27 mouse cellular contexts compared by ENCODE assay signal in genomic region chr10:20983040-20983439, GRCm38 (mm10). TPM values are rescaled to one million over a fixed set of nuclear protein-coding genes. Genes with fewer than 3 reads are reported as not detected.
A peak's percentile ranks its signal among the peaks of the same experiment; 100 is the strongest.
DNase-seq lines count a peak whose midpoint lies in the region; ATAC-seq and TF ChIP-seq lines count a peak whose summit lies in the region.
"Had no signal": no experiment of that assay in that cellular context is flagged by ENCODE, and none has a peak within 500 bp of the region (broad histone marks: within the 10 kb centered on the region; RNA-seq: fewer than 3 reads in every experiment).

No protein-coding gene starts in this region.

- TF ChIP-seq CTCF in forebrain, postnatal 0 days (IDR thresholded peaks at IDR 0.05; ENCODE audit: low read depth), result peak; percentile 54
- peak; percentile 64 for TF ChIP-seq CTCF in layer of hippocampus, adult 2 months (conservative IDR thresholded peaks at IDR 0.05)
- TF ChIP-seq CTCF in midbrain, postnatal 0 days (IDR thresholded peaks at IDR 0.05), result peak; percentile 62

- no peak overlapping the region for H3K4me3 ChIP-seq in forebrain, postnatal 0 days (ENCODE audit: low read depth, low read length)
- H3K4me3 ChIP-seq in forebrain, embryonic 12.5 days (replicated peaks), result no peak overlapping the region
- H3K4me3 ChIP-seq in layer of hippocampus, adult 2 months, result no peak overlapping the region
- no peak overlapping the region for H3K4me3 ChIP-seq in midbrain, postnatal 0 days (ENCODE audit: low read depth, low read length)
- H3K4me3 ChIP-seq in midbrain, embryonic 14.5 days (replicated peaks; ENCODE audit: low read depth, low read length), result no peak overlapping the region
- H3K4me3 ChIP-seq: embryonic facial prominence, embryonic 13.5 days; erythroblast, embryonic 14.5 days; forebrain, embryonic 13.5 days; heart, embryonic 13.5 days; limb, embryonic 13.5 days; liver, embryonic 15.5 days; megakaryocyte, embryonic 14.5 days; midbrain, embryonic 13.5 days; neural tube, embryonic 13.5 days had no signal

- WGBS in forebrain, postnatal 0 days, result 90% methylated on average over 6 of the region's 6 CpGs
- WGBS in forebrain, embryonic 12.5 days, result 90% methylated on average over 6 of the region's 6 CpGs
- WGBS in midbrain, postnatal 0 days, result 92% methylated on average over 6 of the region's 6 CpGs
- WGBS in midbrain, embryonic 14.5 days, result 95% methylated on average over 6 of the region's 6 CpGs

- no peaks in the 10 kb centered on the region for H3K4me1 ChIP-seq in forebrain, postnatal 0 days (ENCODE audit: insufficient read depth)
- H3K4me1 ChIP-seq in forebrain, embryonic 12.5 days, result no peaks in the 10 kb centered on the region
- no peaks in the 10 kb centered on the region for H3K4me1 ChIP-seq in midbrain, postnatal 0 days (ENCODE audit: insufficient read depth, low read length)
- H3K4me1 ChIP-seq in midbrain, embryonic 14.5 days (ENCODE audit: control insufficient read depth, insufficient read depth, low read length), result no peaks in the 10 kb centered on the region
- H3K4me1 ChIP-seq: embryonic facial prominence, embryonic 13.5 days; forebrain, embryonic 13.5 days; limb, embryonic 13.5 days; liver, embryonic 15.5 days; megakaryocyte, embryonic 14.5 days; midbrain, embryonic 13.5 days; neural tube, embryonic 13.5 days had no signal

- H3K9me3 ChIP-seq in forebrain, postnatal 0 days (ENCODE audit: low read length), result no peaks in the 10 kb centered on the region
- no peaks in the 10 kb centered on the region for H3K9me3 ChIP-seq in forebrain, embryonic 12.5 days
- H3K9me3 ChIP-seq in midbrain, postnatal 0 days (ENCODE audit: low read length), result no peaks in the 10 kb centered on the region
- no peaks in the 10 kb centered on the region for H3K9me3 ChIP-seq in midbrain, embryonic 14.5 days (ENCODE audit: control insufficient read depth, low read length)
- H3K9me3 ChIP-seq: embryonic facial prominence, embryonic 13.5 days; forebrain, embryonic 13.5 days; heart, embryonic 13.5 days; limb, embryonic 13.5 days; liver, embryonic 15.5 days; megakaryocyte, embryonic 14.5 days; midbrain, embryonic 13.5 days; neural tube, embryonic 13.5 days had no signal

- no peak for DNase-seq in forebrain, postnatal 0 days
- DNase-seq in layer of hippocampus, adult 2 months (ENCODE audit: low spot score in 2 of 2), result peak in 1 of 2 experiments; percentile 8
- DNase-seq in layer of hippocampus, adult 11-12 months (ENCODE audit: low spot score), result no peak
- DNase-seq in midbrain, postnatal 0 days (ENCODE audit: low spot score), result no peak
- DNase-seq in midbrain, embryonic 14.5 days, result no peak
- no peak for DNase-seq in frontal cortex, postnatal 10 days (ENCODE audit: low spot score in 2 of 2)
- DNase-seq: cerebellum, adult 11-12 months; cerebellum, postnatal 10 days; gastrocnemius, postnatal 14 days; heart, adult 11 months; heart, postnatal 14 days; kidney, adult 8-10 months; kidney, postnatal 14 days; layer of hippocampus, postnatal 36 days; lung, postnatal 10 days; retina, postnatal 1 day; thymus, postnatal 25 days had no signal

- no peaks in the 10 kb centered on the region for H3K27me3 ChIP-seq in forebrain, postnatal 0 days (ENCODE audit: insufficient read depth, low read length)
- H3K27me3 ChIP-seq in forebrain, embryonic 12.5 days, result no peaks in the 10 kb centered on the region
- H3K27me3 ChIP-seq in midbrain, postnatal 0 days (ENCODE audit: insufficient read depth, low read length), result no peaks in the 10 kb centered on the region
- no peaks in the 10 kb centered on the region for H3K27me3 ChIP-seq in midbrain, embryonic 14.5 days (ENCODE audit: control insufficient read depth, insufficient read depth, low read length)
- H3K27me3 ChIP-seq: embryonic facial prominence, embryonic 13.5 days; forebrain, embryonic 13.5 days; heart, embryonic 13.5 days; limb, embryonic 13.5 days; liver, embryonic 15.5 days; megakaryocyte, embryonic 14.5 days; midbrain, embryonic 13.5 days; neural tube, embryonic 13.5 days had no signal

- H3K36me3 ChIP-seq in forebrain, postnatal 0 days (ENCODE audit: insufficient read depth), result peaks cover 60% of the 10 kb centered on the region
- H3K36me3 ChIP-seq in forebrain, embryonic 12.5 days (replicated peaks), result peaks cover 38% of the 10 kb centered on the region
- H3K36me3 ChIP-seq in midbrain, postnatal 0 days (ENCODE audit: insufficient read depth, low read length), result peaks cover 54% of the 10 kb centered on the region
- H3K36me3 ChIP-seq in midbrain, embryonic 14.5 days (ENCODE audit: control insufficient read depth, insufficient read depth, low read length), result peaks cover 64% of the 10 kb centered on the region
- H3K36me3 ChIP-seq: liver, embryonic 15.5 days had no signal

- H3K4me2 ChIP-seq in forebrain, postnatal 0 days (ENCODE audit: low read depth), result no peak overlapping the region
- no peak overlapping the region for H3K4me2 ChIP-seq in forebrain, embryonic 12.5 days
- H3K4me2 ChIP-seq in midbrain, postnatal 0 days (ENCODE audit: low read depth, low read length, poor library complexity, severe bottlenecking), result no peak overlapping the region
- no peak overlapping the region for H3K4me2 ChIP-seq in midbrain, embryonic 14.5 days (ENCODE audit: low read length)
- H3K4me2 ChIP-seq: embryonic facial prominence, embryonic 13.5 days; forebrain, embryonic 13.5 days; heart, embryonic 13.5 days; limb, embryonic 13.5 days; liver, embryonic 15.5 days; midbrain, embryonic 13.5 days; neural tube, embryonic 13.5 days had no signal

- no peak for ATAC-seq in forebrain, postnatal 0 days
- no peak for ATAC-seq in forebrain, embryonic 12.5 days (ENCODE audit: low FRiP score)
- no peak for ATAC-seq in midbrain, postnatal 0 days (ENCODE audit: low FRiP score)
- no peak for ATAC-seq in midbrain, embryonic 14.5 days (ENCODE audit: low FRiP score, low TSS enrichment)
- ATAC-seq: forebrain, embryonic 13.5 days; midbrain, embryonic 13.5 days had no signal

- H3K27ac ChIP-seq in forebrain, postnatal 0 days (ENCODE audit: low read depth, low read length), result no peak overlapping the region
- no peak overlapping the region for H3K27ac ChIP-seq in forebrain, embryonic 12.5 days
- no peak overlapping the region for H3K27ac ChIP-seq in layer of hippocampus, adult 2 months
- no peak overlapping the region for H3K27ac ChIP-seq in midbrain, postnatal 0 days (ENCODE audit: low read depth, low read length)
- H3K27ac ChIP-seq in midbrain, embryonic 14.5 days (replicated peaks; ENCODE audit: low read depth, low read length), result no peak overlapping the region
- H3K27ac ChIP-seq: embryonic facial prominence, embryonic 13.5 days; forebrain, embryonic 13.5 days; heart, embryonic 13.5 days; limb, embryonic 13.5 days; liver, embryonic 15.5 days; midbrain, embryonic 13.5 days; neural tube, embryonic 13.5 days had no signal

- no peak overlapping the region for H3K9ac ChIP-seq in forebrain, postnatal 0 days
- no peak overlapping the region for H3K9ac ChIP-seq in forebrain, embryonic 12.5 days
- H3K9ac ChIP-seq in midbrain, postnatal 0 days (replicated peaks; ENCODE audit: low read length, poor library complexity, severe bottlenecking), result no peak overlapping the region
- no peak overlapping the region for H3K9ac ChIP-seq in midbrain, embryonic 14.5 days (replicated peaks; ENCODE audit: low read length)
- H3K9ac ChIP-seq: embryonic facial prominence, embryonic 13.5 days; forebrain, embryonic 13.5 days; heart, embryonic 13.5 days; limb, embryonic 13.5 days; liver, embryonic 15.5 days; midbrain, embryonic 13.5 days; neural tube, embryonic 13.5 days had no signal

RNA-seq across cellular contexts. Expression of gene Ahi1, which starts 30.7 kb away (rescaled TPM):
- total RNA-seq in forebrain, postnatal 0 days (2014; rRNA removed), result 234 and 301 TPM in 2 replicates
- 72.0 and 98.7 TPM in 2 replicates for polyA plus RNA-seq in forebrain, postnatal 0 days (2015; fragmentation: Nextera tagmentation; extraction: Ambion mirVana)
- 32.4 and 36.1 TPM in 2 replicates for polyA plus RNA-seq in forebrain, embryonic 12.5 days (2016; fragmentation: Nextera tagmentation; extraction: Ambion mirVana)
- 100 to 1,000 TPM; 230 to 241 TPM for total RNA-seq in layer of hippocampus, adult 2 months (2021)
- total RNA-seq in midbrain, postnatal 0 days (2014; rRNA removed), result 304 and 386 TPM in 2 replicates
- 189 and 206 TPM in 2 replicates for polyA plus RNA-seq in midbrain, postnatal 0 days (2015; fragmentation: Nextera tagmentation; extraction: Ambion mirVana)
- 113 and 117 TPM in 2 replicates for polyA plus RNA-seq in midbrain, embryonic 14.5 days (2014; fragmentation: Nextera tagmentation; extraction: Ambion mirVana)
